Comparison of ENCODE assay signal across 8 mouse cellular contexts in genomic region chr19:10017637-10018526, GRCm38 (mm10). TPM values are rescaled to one million over a fixed set of nuclear protein-coding genes. Genes with fewer than 3 reads are reported as not detected.
DNase-seq lines count a peak whose midpoint lies in the region; ATAC-seq and TF ChIP-seq lines count a peak whose summit lies in the region.

No protein-coding gene starts in this region.

- H3K4me1 ChIP-seq in intestine, postnatal 0 days (replicated peaks; ENCODE audit: control insufficient read depth, insufficient read depth, low read length): peaks cover 18% of the 10 kb centered on the region
- H3K4me1 ChIP-seq in limb, embryonic 10.5 days: peaks cover 79% of the 10 kb centered on the region
- peaks cover 11% of the 10 kb centered on the region for H3K4me1 ChIP-seq in midbrain, embryonic 11.5 days (ENCODE audit: control insufficient read depth, insufficient read depth, low read length)

- H3K4me2 ChIP-seq in intestine, postnatal 0 days (replicated peaks; ENCODE audit: low read depth): peak overlapping the region; percentile 88
- H3K4me2 ChIP-seq in midbrain, embryonic 11.5 days: peak overlapping the region; percentile 91

- H3K9ac ChIP-seq in intestine, postnatal 0 days (ENCODE audit: low read depth, low read length): peak overlapping the region; percentile 49
- H3K9ac ChIP-seq in midbrain, embryonic 11.5 days (ENCODE audit: low read length): peak overlapping the region; percentile 65

- H3K27me3 ChIP-seq in intestine, postnatal 0 days (replicated peaks; ENCODE audit: control insufficient read depth, insufficient read depth, low read length): no peaks in the 10 kb centered on the region
- H3K27me3 ChIP-seq in limb, embryonic 10.5 days (ENCODE audit: low read depth, poor library complexity, severe bottlenecking): no peaks in the 10 kb centered on the region; the same call in 1 of the 2 replicates
- peaks cover 13% of the 10 kb centered on the region for H3K27me3 ChIP-seq in midbrain, embryonic 11.5 days (ENCODE audit: control insufficient read depth, insufficient read depth, low read length)

- no peaks in the 10 kb centered on the region for H3K9me3 ChIP-seq in intestine, postnatal 0 days (ENCODE audit: control insufficient read depth)
- no peaks in the 10 kb centered on the region for H3K9me3 ChIP-seq in limb, embryonic 10.5 days (replicated peaks)
- H3K9me3 ChIP-seq in midbrain, embryonic 11.5 days (ENCODE audit: control insufficient read depth, low read length): no peaks in the 10 kb centered on the region

- ATAC-seq in intestine, postnatal 0 days: peak; percentile 95
- ATAC-seq in midbrain, embryonic 11.5 days (ENCODE audit: low FRiP score): peak; percentile 99

- peak; percentile 96 for DNase-seq in adrenal gland, postnatal 10 days
- peak; percentile 94 for DNase-seq in embryo, embryonic 9.5 days (ENCODE audit: extremely low spot score)
- DNase-seq in gastrocnemius, postnatal 4 days (ENCODE audit: low spot score in 2 of 2): peak; percentile 92 to 94
- DNase-seq in limb, embryonic 10.5 days (ENCODE audit: low spot score): peak; percentile 95
- DNase-seq in midbrain, embryonic 11.5 days (ENCODE audit: low spot score, missing footprints): peak; percentile 98
- peak; percentile 70 for DNase-seq in right cerebral cortex, postnatal 4 days
- DNase-seq in yolk sac, embryonic 10.5 days (ENCODE audit: low spot score): peak; percentile 93

- H3K4me3 ChIP-seq in intestine, postnatal 0 days (ENCODE audit: low read depth, low read length): peak overlapping the region; percentile 49
- H3K4me3 ChIP-seq in limb, embryonic 10.5 days: peak overlapping the region; percentile 72
- H3K4me3 ChIP-seq in midbrain, embryonic 11.5 days (ENCODE audit: low read depth, low read length): peak overlapping the region; percentile 45

- TF ChIP-seq CTCF in intestine, postnatal 0 days (IDR thresholded peaks at IDR 0.05; ENCODE audit: low read depth): no peak

- H3K36me3 ChIP-seq in intestine, postnatal 0 days (ENCODE audit: control insufficient read depth, insufficient read depth): no peaks in the 10 kb centered on the region
- no peaks in the 10 kb centered on the region for H3K36me3 ChIP-seq in limb, embryonic 10.5 days
- H3K36me3 ChIP-seq in midbrain, embryonic 11.5 days (ENCODE audit: control insufficient read depth, insufficient read depth, low read length): no peaks in the 10 kb centered on the region

- WGBS in intestine, postnatal 0 days: 8% methylated on average over 43 of the region's 44 CpGs
- WGBS in limb, embryonic 10.5 days: 5% methylated on average over 44 of the region's 44 CpGs
- WGBS in midbrain, embryonic 11.5 days: 5% methylated on average over 44 of the region's 44 CpGs

- no peak overlapping the region; the same call in 1 of the 2 replicates for H3K27ac ChIP-seq in intestine, postnatal 0 days (ENCODE audit: low read depth, low read length)
- peak overlapping the region; percentile 93 for H3K27ac ChIP-seq in limb, embryonic 10.5 days
- H3K27ac ChIP-seq in midbrain, embryonic 11.5 days (ENCODE audit: low read depth, low read length): peak overlapping the region; percentile 10

RNA-seq across cellular contexts. Expression of gene Rab3il1, which starts 16.4 kb away (rescaled TPM):
- 10 to 100 TPM in 1 of 2 experiments, 1 to 10 TPM in 1; 10.0 to 15.0 TPM for total RNA-seq in adrenal gland, postnatal 10 days (2021)
- 10 to 100 TPM; 24.2 to 26.1 TPM for total RNA-seq in gastrocnemius, postnatal 4 days (2021)
- polyA plus RNA-seq in intestine, postnatal 0 days (2015; fragmentation: Nextera tagmentation; extraction: Ambion mirVana): 63.6 and 65.8 TPM in 2 replicates
- 39.2 and 41.5 TPM in 2 replicates for polyA plus RNA-seq in limb, embryonic 10.5 days (2016; fragmentation: Nextera tagmentation; extraction: Ambion mirVana)
- 36.8 and 40.1 TPM in 2 replicates for polyA plus RNA-seq in midbrain, embryonic 11.5 days (2014; fragmentation: Nextera tagmentation; extraction: Ambion mirVana)

RNA-seq across cellular contexts. Expression of gene Best1, which starts 16.4 kb away (rescaled TPM):
- under 1 TPM; 0.39 to 0.45 TPM for total RNA-seq in adrenal gland, postnatal 10 days (2021)
- total RNA-seq in gastrocnemius, postnatal 4 days (2021): 1 to 10 TPM; 1.2 to 1.5 TPM
- polyA plus RNA-seq in intestine, postnatal 0 days (2015; fragmentation: Nextera tagmentation; extraction: Ambion mirVana): 0.61 and 0.89 TPM in 2 replicates
- 2.3 TPM in 2 replicates for polyA plus RNA-seq in limb, embryonic 10.5 days (2016; fragmentation: Nextera tagmentation; extraction: Ambion mirVana)
- 1.3 and 1.5 TPM in 2 replicates for polyA plus RNA-seq in midbrain, embryonic 11.5 days (2014; fragmentation: Nextera tagmentation; extraction: Ambion mirVana)

RNA-seq across cellular contexts. Expression of gene Fads3, which starts 23.5 kb away (rescaled TPM):
- 10 to 100 TPM; 11.1 to 14.7 TPM for total RNA-seq in adrenal gland, postnatal 10 days (2021)
- total RNA-seq in gastrocnemius, postnatal 4 days (2021): 10 to 100 TPM; 16.8 to 28.4 TPM
- 4.7 and 4.8 TPM in 2 replicates for polyA plus RNA-seq in intestine, postnatal 0 days (2015; fragmentation: Nextera tagmentation; extraction: Ambion mirVana)
- polyA plus RNA-seq in limb, embryonic 10.5 days (2016; fragmentation: Nextera tagmentation; extraction: Ambion mirVana): 2.4 and 3.2 TPM in 2 replicates
- polyA plus RNA-seq in midbrain, embryonic 11.5 days (2014; fragmentation: Nextera tagmentation; extraction: Ambion mirVana): 5.0 and 5.1 TPM in 2 replicates

RNA-seq across cellular contexts. Expression of gene Fth1, which starts 37.5 kb away (rescaled TPM):
- 1,000 to 10,000 TPM; 2,032 to 2,040 TPM for total RNA-seq in adrenal gland, postnatal 10 days (2021)
- 1,000 to 10,000 TPM; 1,831 to 1,888 TPM for total RNA-seq in gastrocnemius, postnatal 4 days (2021)
- polyA plus RNA-seq in intestine, postnatal 0 days (2015; fragmentation: Nextera tagmentation; extraction: Ambion mirVana): 6,780 and 7,050 TPM in 2 replicates
- 1,175 and 1,229 TPM in 2 replicates for polyA plus RNA-seq in limb, embryonic 10.5 days (2016; fragmentation: Nextera tagmentation; extraction: Ambion mirVana)
- polyA plus RNA-seq in midbrain, embryonic 11.5 days (2014; fragmentation: Nextera tagmentation; extraction: Ambion mirVana): 1,347 and 1,422 TPM in 2 replicates
